Mouse (Mus musculus): ENCODE measurements around the gene Ccr10. TPM values are rescaled to one million over a fixed set of nuclear protein-coding genes. Genes with fewer than 3 reads are reported as not detected.

The Ccr10 gene
- polyA plus RNA-seq, 1 experiment from 2014 or later = 0.13 TPM

DNA sequence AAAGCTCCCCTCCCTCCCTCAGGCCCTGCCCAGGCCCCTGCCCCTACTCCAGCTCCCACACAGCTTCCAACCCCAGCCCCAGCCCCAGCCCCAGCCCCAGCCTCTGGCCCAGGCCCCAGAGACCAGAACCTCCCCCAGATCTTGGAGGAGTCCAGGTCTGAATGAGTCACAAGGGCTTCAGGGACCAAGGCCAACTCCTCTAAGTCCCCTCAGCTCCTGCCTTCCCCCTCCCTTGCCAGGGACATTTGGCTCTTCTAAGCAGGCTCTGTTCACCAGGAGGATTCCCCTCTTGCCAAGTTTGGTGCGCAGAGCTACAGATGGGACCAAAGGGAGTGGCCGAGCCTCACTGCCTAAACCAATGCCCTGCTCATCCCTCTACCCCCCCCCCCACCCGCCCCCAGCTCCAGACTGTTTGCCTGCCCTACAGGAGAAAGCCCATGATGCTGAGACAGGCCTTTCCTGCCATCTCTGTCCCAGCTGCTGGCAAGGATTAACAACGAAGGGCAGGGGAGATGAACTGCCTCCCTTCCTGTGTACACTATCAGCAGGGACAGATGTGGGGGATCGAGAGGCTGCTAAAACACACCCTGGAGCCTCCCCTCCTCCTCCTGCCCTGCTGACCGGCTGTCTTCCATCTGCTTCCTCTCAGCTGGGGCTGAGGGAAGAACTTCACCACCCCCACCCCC is 14.4 kb upstream of the Ccr10 start:
- no peak overlapping the region for H3K4me3 ChIP-seq (ENCODE audit: low read depth, low read length)
- peak; percentile 20; the same call in 1 of the 2 replicates for ATAC-seq
- no peak for TF ChIP-seq CTCF (IDR thresholded peaks at IDR 0.05; ENCODE audit: low read depth)
- peak overlapping the region; percentile 73 for H3K27ac ChIP-seq (ENCODE audit: low read depth, low read length)
- peaks cover 29% of the 10 kb centered on the region for H3K36me3 ChIP-seq (ENCODE audit: control insufficient read depth, insufficient read depth)
- no peak overlapping the region for H3K9ac ChIP-seq (ENCODE audit: low read depth, low read length)
- H3K27me3 ChIP-seq (replicated peaks; ENCODE audit: control insufficient read depth, insufficient read depth, low read length) = no peaks in the 10 kb centered on the region
- H3K4me1 ChIP-seq (replicated peaks; ENCODE audit: control insufficient read depth, insufficient read depth, low read length) = no peaks in the 10 kb centered on the region
- no peaks in the 10 kb centered on the region for H3K9me3 ChIP-seq (ENCODE audit: control insufficient read depth)
- 0 out of 2 replicates have a peak overlapping the region, but pooled peaks have one; percentile 3 for H3K4me2 ChIP-seq (replicated peaks; ENCODE audit: low read depth)
- 19% methylated on average over 6 of the region's 6 CpGs for WGBS

DNA sequence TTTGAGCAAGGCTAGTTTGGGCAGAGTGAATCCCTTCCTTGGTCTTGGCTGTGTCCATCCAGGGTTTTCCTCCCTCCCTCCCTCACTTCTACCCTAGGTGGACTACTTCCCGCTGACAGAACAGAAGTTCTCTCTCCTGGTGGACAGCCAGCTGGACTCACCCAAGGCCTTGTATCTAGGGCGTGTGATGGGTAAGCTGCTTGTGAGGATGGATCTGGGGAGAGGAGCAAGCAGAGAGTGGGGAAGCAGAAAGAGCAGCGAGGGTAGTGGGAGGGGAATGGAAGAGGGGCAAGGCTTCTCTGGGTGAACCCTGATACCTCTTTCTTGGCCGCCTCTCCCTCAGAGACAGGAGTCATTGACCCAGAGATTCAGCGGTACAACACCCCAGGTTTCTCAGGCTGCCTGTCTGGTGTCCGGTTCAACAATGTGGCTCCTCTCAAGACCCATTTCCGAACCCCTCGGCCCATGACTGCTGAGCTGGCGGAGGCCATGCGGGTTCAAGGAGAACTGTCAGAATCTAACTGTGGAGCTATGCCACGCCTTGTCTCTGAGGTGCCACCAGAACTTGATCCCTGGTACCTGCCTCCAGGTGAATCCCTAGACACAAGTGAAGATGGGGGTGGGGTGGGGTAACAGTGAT is 13.0 kb upstream of the Ccr10 start:
- Histone ChIP-seq H3K27me3 (replicated peaks; ENCODE audit: control insufficient read depth, insufficient read depth, low read length) (no peaks in the 10 kb centered on the region), H3K27ac (ENCODE audit: low read depth, low read length) (no peak overlapping the region), H3K36me3 (ENCODE audit: control insufficient read depth, insufficient read depth) (peaks cover 17% of the 10 kb centered on the region; the same call in 1 of the 2 replicates), H3K9me3 (ENCODE audit: control insufficient read depth) (no peaks in the 10 kb centered on the region), H3K4me1 (replicated peaks; ENCODE audit: control insufficient read depth, insufficient read depth, low read length) (no peaks in the 10 kb centered on the region), H3K4me2 (replicated peaks; ENCODE audit: low read depth) (no peak overlapping the region), H3K9ac (ENCODE audit: low read depth, low read length) (no peak overlapping the region), H3K4me3 (ENCODE audit: low read depth, low read length) (no peak overlapping the region)
- no peak for ATAC-seq
- WGBS = 84% methylated on average over 11 of the region's 11 CpGs
- TF ChIP-seq CTCF (IDR thresholded peaks at IDR 0.05; ENCODE audit: low read depth) = no peak

GRCm38 (mm10) chr11:101187541-101187940 is 12.3 kb upstream of the Ccr10 start:
- H3K36me3 ChIP-seq (ENCODE audit: control insufficient read depth, insufficient read depth) = peaks cover 11% of the 10 kb centered on the region; the same call in 1 of the 2 replicates
- ATAC-seq = no peak
- TF ChIP-seq CTCF (IDR thresholded peaks at IDR 0.05; ENCODE audit: low read depth) = no peak
- WGBS = 90% methylated on average over 5 of the region's 5 CpGs
- H3K4me3 ChIP-seq (ENCODE audit: low read depth, low read length) = no peak overlapping the region
- no peak overlapping the region for H3K27ac ChIP-seq (ENCODE audit: low read depth, low read length)
- no peaks in the 10 kb centered on the region for H3K4me1 ChIP-seq (replicated peaks; ENCODE audit: control insufficient read depth, insufficient read depth, low read length)
- no peaks in the 10 kb centered on the region for H3K27me3 ChIP-seq (replicated peaks; ENCODE audit: control insufficient read depth, insufficient read depth, low read length)
- no peak overlapping the region for H3K9ac ChIP-seq (ENCODE audit: low read depth, low read length)
- no peak overlapping the region for H3K4me2 ChIP-seq (replicated peaks; ENCODE audit: low read depth)
- no peaks in the 10 kb centered on the region for H3K9me3 ChIP-seq (ENCODE audit: control insufficient read depth)

GRCm38 (mm10) chr11:101186526-101187247 is 11.4 kb upstream of the Ccr10 start:
- no peak overlapping the region for H3K4me3 ChIP-seq (ENCODE audit: low read depth, low read length)
- 89% methylated on average over 27 of the region's 27 CpGs for WGBS
- H3K9ac ChIP-seq (ENCODE audit: low read depth, low read length) = no peak overlapping the region
- no peaks in the 10 kb centered on the region for H3K27me3 ChIP-seq (replicated peaks; ENCODE audit: control insufficient read depth, insufficient read depth, low read length)
- TF ChIP-seq CTCF (IDR thresholded peaks at IDR 0.05; ENCODE audit: low read depth) = no peak
- H3K4me2 ChIP-seq (replicated peaks; ENCODE audit: low read depth) = no peak overlapping the region
- peaks cover 3% of the 10 kb centered on the region; the same call in 1 of the 2 replicates for H3K36me3 ChIP-seq (ENCODE audit: control insufficient read depth, insufficient read depth)
- ATAC-seq = no peak
- no peaks in the 10 kb centered on the region for H3K9me3 ChIP-seq (ENCODE audit: control insufficient read depth)
- H3K27ac ChIP-seq (ENCODE audit: low read depth, low read length) = no peak overlapping the region
- H3K4me1 ChIP-seq (replicated peaks; ENCODE audit: control insufficient read depth, insufficient read depth, low read length) = no peaks in the 10 kb centered on the region

GRCm38 (mm10) chr11:101185441-101185840 is 10.2 kb upstream of the Ccr10 start:
- WGBS = 91% methylated on average over 4 of the region's 4 CpGs
- H3K9me3 ChIP-seq (ENCODE audit: control insufficient read depth) = no peaks in the 10 kb centered on the region
- H3K27me3 ChIP-seq (replicated peaks; ENCODE audit: control insufficient read depth, insufficient read depth, low read length) = 0 out of 2 replicates have a peak, but pooled peaks cover 2% of the 10 kb centered on the region
- H3K4me2 ChIP-seq (replicated peaks; ENCODE audit: low read depth) = no peak overlapping the region
- no peaks in the 10 kb centered on the region; the same call in 1 of the 2 replicates for H3K36me3 ChIP-seq (ENCODE audit: control insufficient read depth, insufficient read depth)
- H3K4me1 ChIP-seq (replicated peaks; ENCODE audit: control insufficient read depth, insufficient read depth, low read length) = no peaks in the 10 kb centered on the region
- no peak overlapping the region for H3K4me3 ChIP-seq (ENCODE audit: low read depth, low read length)
- H3K9ac ChIP-seq (ENCODE audit: low read depth, low read length) = no peak overlapping the region
- H3K27ac ChIP-seq (ENCODE audit: low read depth, low read length) = no peak overlapping the region
- no peak for ATAC-seq
- TF ChIP-seq CTCF (IDR thresholded peaks at IDR 0.05; ENCODE audit: low read depth) = no peak

GRCm38 (mm10) chr11:101184984-101185383 is 9.7 kb upstream of the Ccr10 start:
- no peak for TF ChIP-seq CTCF (IDR thresholded peaks at IDR 0.05; ENCODE audit: low read depth)
- 90% methylated on average over 12 of the region's 12 CpGs for WGBS
- Histone ChIP-seq H3K9ac (ENCODE audit: low read depth, low read length) (no peak overlapping the region), H3K4me1 (replicated peaks; ENCODE audit: control insufficient read depth, insufficient read depth, low read length) (no peaks in the 10 kb centered on the region), H3K27me3 (replicated peaks; ENCODE audit: control insufficient read depth, insufficient read depth, low read length) (0 out of 2 replicates have a peak, but pooled peaks cover 5% of the 10 kb centered on the region), H3K4me3 (ENCODE audit: low read depth, low read length) (no peak overlapping the region), H3K4me2 (replicated peaks; ENCODE audit: low read depth) (no peak overlapping the region), H3K36me3 (ENCODE audit: control insufficient read depth, insufficient read depth) (no peaks in the 10 kb centered on the region; the same call in 1 of the 2 replicates), H3K27ac (ENCODE audit: low read depth, low read length) (no peak overlapping the region), H3K9me3 (ENCODE audit: control insufficient read depth) (no peaks in the 10 kb centered on the region)
- no peak for ATAC-seq

All from intestine, postnatal 0 days (tissue).